Mouse (Mus musculus): ENCODE results near the gene Myh11.
"Not testable (repeated sequence)": the region's sequence is repeated elsewhere in the genome, so short reads cannot be mapped to it uniquely, and the experiment has no call there.

The Myh11 gene

DNA sequence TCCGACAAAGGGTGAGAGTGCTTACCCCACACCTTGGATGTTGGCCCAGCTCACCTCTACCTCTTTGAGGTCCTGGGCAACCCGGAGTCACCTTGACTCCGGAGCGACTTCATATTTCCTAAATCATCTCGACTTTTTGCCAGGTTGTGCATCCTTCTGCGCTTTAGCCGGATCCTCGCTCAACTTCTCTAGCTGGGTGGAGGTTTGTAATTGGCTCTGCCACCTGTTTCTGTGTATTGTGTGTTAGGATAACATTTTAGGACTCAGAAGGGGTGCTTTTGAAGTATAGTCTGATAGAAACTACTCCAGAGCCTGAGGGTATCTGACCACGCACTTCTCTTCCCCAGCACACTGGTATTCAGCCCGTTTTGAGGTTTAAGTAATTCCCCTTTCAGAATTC, 127.4 kb downstream of the Myh11 start:
- H3K36me3 ChIP-seq (ENCODE audit: control insufficient read depth, insufficient read depth, low read length, poor library complexity, severe bottlenecking): no peaks in the 10 kb centered on the region
- DNase-seq (ENCODE audit: low read depth, low spot score): no peak
- H3K27me3 ChIP-seq (ENCODE audit: control insufficient read depth, insufficient read depth, low read length, poor library complexity, severe bottlenecking): no peaks in the 10 kb centered on the region

DNA sequence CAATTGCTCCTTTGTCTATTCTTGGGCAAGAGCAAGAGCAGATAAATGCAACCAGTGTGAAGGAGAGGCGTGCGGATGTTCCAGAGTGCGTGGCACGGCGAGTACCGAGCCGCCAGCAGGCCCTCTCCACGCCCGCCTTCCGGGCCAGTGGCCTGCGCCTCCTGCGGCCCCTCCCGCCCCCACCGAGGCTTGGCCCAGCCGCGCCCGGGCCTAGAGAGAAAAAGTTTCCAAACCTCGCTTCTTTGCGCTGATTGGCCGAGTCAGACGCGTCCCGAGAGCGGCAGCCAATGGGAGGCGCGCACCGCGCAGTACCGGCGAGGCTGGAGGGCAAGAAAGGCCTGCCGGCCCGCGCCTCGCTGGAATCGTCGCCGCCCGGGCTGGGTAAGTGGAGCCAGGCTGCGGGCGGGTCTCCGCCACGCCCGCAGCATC, 128.2 kb downstream of the Myh11 start, which contains the start of the genes Nde1 and Marf1:
Gene Nde1, plus strand, starts transcription at position 288 of the 429 bp plus-strand sequence.
Gene Marf1, minus strand, starts transcription at position 364 of the 429 bp plus-strand sequence.
- Histone ChIP-seq H3K27me3 (ENCODE audit: control insufficient read depth, insufficient read depth, low read length, poor library complexity, severe bottlenecking) (no peaks in the 10 kb centered on the region), H3K36me3 (ENCODE audit: control insufficient read depth, insufficient read depth, low read length, poor library complexity, severe bottlenecking) (no peaks in the 10 kb centered on the region)
- peak; percentile 89 for DNase-seq (ENCODE audit: low read depth, low spot score)

DNA sequence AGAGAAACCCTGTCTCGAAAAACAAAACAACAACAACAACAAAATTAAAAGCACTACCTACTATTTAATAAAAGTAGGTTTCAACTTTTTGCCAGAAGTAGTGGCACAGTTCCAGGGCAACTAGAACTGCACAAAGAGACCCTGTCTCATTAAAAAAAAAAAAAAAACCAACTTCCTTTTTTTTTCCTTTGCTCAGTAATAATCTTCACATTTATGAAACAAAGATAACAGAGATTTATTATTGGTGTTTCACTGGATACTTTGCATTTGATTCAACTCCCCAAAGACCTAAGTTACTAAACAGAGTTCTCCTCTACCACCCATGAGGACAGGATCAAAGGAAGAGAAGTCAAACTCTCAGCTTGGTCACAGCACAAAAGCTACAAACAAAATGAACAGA, 130.2 kb downstream of the Myh11 start:
- H3K36me3 ChIP-seq (ENCODE audit: control insufficient read depth, insufficient read depth, low read length, poor library complexity, severe bottlenecking): 0 out of 2 replicates have a peak, but pooled peaks cover 2% of the 10 kb centered on the region
- no peak for DNase-seq (ENCODE audit: low read depth, low spot score)
- no peaks in the 10 kb centered on the region for H3K27me3 ChIP-seq (ENCODE audit: control insufficient read depth, insufficient read depth, low read length, poor library complexity, severe bottlenecking)

DNA sequence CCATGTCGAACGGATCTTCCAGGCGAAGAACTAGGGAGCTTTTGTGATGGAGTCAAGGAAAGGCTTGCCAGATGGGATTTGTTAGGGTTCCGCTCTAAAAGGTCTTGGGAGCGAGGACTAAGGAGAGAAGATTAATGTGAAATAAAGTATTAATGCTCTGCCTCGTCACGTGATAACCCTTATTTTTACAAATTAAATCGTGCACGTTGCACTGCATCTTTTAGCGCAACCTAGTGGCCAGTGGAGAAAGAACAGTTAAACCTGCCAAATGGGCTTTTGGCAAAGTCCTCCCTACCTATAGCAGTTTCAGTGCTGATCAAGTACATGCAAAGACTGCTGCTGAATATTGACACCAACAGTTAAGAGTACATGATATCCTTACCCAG, 131.4 kb downstream of the Myh11 start:
- no peaks in the 10 kb centered on the region for H3K27me3 ChIP-seq (ENCODE audit: control insufficient read depth, insufficient read depth, low read length, poor library complexity, severe bottlenecking)
- peak; percentile 86 for DNase-seq (ENCODE audit: low read depth, low spot score)
- H3K36me3 ChIP-seq (ENCODE audit: control insufficient read depth, insufficient read depth, low read length, poor library complexity, severe bottlenecking): 0 out of 2 replicates have a peak, but pooled peaks cover 2% of the 10 kb centered on the region

DNA sequence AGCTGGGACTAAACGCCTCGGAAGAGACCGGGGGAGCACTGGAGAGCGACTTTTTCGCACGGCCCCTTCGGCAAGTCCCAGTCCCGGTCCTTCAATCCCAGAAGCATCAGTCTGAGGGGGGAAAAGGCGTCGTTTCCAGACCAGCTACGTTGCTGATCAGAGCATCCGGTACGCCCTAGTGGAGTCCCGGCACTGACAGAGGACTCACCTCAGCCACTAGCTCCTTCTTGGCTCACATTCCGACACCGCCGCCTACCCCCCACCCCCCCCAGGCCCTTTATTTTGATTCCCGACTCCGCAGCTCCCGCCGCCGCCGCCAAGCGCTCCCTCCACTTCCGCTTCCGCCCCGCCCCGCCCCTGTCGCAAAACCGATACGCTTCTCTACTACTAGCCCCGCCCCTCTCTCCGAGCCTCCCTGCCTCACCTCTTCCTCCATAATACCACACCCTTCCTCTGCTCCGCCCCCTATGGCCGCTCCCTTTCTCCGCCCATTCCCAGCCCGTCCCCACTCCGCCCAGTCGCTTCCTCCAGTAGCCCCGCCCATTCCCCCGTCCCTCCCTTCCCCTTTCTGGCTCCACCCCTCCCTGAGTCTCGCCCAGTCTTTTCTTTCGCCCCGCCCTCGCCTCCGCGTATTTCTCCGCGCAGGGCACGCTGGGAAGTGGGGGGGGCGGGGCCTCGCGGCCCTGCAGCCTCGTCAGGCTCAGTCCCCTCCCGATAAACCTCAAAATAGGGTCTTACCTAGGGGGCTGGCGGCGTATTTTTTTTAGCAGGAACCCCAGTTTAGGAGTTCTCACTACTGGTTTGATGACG, 132.0 kb downstream of the Myh11 start:
- H3K27me3 ChIP-seq (ENCODE audit: control insufficient read depth, insufficient read depth, low read length, poor library complexity, severe bottlenecking): no peaks in the 10 kb centered on the region
- H3K36me3 ChIP-seq (ENCODE audit: control insufficient read depth, insufficient read depth, low read length, poor library complexity, severe bottlenecking): 0 out of 2 replicates have a peak, but pooled peaks cover 2% of the 10 kb centered on the region
- DNase-seq (ENCODE audit: low read depth, low spot score): peak; percentile 100

DNA sequence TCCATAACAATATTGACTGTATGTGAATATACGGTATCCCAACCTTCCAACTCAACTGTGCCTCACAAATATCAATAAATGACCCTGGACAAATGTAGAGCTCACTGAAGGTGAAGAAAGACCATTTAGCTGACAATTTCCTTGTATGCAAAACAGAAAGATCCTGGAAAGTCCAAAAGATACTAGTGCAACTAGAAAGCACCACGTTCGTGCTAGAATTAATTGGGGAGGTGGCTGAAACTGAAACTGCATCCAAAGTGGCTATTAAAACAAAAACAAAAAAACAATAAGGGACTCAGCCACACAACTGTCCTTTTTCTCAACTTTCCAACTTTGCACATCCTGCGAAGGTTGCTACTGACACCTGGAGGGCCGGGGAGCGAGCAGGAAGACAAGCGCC, 132.6 kb downstream of the Myh11 start:
- no peaks in the 10 kb centered on the region for H3K27me3 ChIP-seq (ENCODE audit: control insufficient read depth, insufficient read depth, low read length, poor library complexity, severe bottlenecking)
- no peak for DNase-seq (ENCODE audit: low read depth, low spot score)
- 0 out of 2 replicates have a peak, but pooled peaks cover 4% of the 10 kb centered on the region for H3K36me3 ChIP-seq (ENCODE audit: control insufficient read depth, insufficient read depth, low read length, poor library complexity, severe bottlenecking)

DNA sequence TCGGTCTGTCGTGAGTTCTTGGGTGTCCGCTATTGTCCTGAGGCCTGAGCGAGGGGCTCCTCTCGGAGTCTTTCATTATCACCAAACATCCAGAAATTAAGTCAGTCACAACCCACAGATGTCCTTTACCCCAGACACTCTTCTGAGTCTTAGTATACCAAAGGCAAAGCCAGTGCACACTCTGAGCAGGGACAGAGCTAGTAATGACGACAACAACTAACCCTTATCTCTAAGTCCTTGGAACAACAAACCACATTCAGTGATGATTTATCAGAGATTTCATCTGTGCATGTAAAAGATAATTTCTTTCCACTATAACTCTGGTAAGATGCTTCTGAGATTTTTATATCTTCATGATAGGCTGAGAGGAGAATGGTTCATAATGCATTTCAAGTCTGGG, 134.9 kb downstream of the Myh11 start:
- 0 out of 2 replicates have a peak, but pooled peaks cover 4% of the 10 kb centered on the region for H3K36me3 ChIP-seq (ENCODE audit: control insufficient read depth, insufficient read depth, low read length, poor library complexity, severe bottlenecking)
- no peaks in the 10 kb centered on the region for H3K27me3 ChIP-seq (ENCODE audit: control insufficient read depth, insufficient read depth, low read length, poor library complexity, severe bottlenecking)
- no peak for DNase-seq (ENCODE audit: low read depth, low spot score)

DNA sequence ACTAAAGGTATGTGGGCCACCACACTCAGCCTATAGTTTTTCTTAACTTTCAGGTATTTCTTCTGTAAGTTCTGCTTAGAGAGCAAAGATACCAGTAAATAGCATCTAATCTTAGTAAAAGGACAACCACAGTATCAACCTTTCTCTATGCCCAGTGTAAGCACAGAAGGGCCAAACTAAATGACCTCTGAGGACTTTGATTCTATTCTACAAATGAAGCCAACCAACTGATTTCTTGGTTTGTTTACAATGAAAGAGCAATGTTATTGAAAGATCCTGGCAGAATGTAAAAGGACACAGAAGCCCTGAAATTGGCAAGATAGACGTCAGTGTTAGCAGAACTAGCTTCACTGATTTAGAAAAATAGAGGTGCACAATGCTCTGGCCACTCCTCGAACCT, 135.5 kb downstream of the Myh11 start:
- DNase-seq (ENCODE audit: low read depth, low spot score); H3K27me3 ChIP-seq (ENCODE audit: control insufficient read depth, insufficient read depth, low read length, poor library complexity, severe bottlenecking); H3K36me3 ChIP-seq (ENCODE audit: control insufficient read depth, insufficient read depth, low read length, poor library complexity, severe bottlenecking): not testable (repeated sequence)

DNA sequence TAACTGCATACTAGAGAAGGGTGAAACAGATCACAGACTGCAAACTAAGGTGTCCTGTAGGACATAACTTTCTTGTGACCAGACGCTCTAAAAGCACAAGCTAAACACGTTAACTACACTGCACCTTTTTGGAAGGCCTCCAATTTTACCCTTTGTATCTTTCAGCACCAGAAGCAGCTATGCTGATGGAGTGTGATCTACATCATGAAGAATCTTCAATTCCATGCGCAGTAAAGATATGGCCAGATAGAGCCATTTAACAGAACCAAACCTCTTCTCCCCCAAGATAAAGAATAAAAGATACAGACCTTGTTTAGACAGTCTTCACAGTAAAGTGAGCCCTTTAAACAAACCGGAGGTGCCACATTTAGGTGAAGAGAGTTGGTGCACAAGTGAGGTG, 139.5 kb downstream of the Myh11 start:
- Histone ChIP-seq H3K36me3 (ENCODE audit: control insufficient read depth, insufficient read depth, low read length, poor library complexity, severe bottlenecking) (peaks cover 20% of the 10 kb centered on the region), H3K27me3 (ENCODE audit: control insufficient read depth, insufficient read depth, low read length, poor library complexity, severe bottlenecking) (no peaks in the 10 kb centered on the region)
- DNase-seq (ENCODE audit: low read depth, low spot score): no peak

DNA sequence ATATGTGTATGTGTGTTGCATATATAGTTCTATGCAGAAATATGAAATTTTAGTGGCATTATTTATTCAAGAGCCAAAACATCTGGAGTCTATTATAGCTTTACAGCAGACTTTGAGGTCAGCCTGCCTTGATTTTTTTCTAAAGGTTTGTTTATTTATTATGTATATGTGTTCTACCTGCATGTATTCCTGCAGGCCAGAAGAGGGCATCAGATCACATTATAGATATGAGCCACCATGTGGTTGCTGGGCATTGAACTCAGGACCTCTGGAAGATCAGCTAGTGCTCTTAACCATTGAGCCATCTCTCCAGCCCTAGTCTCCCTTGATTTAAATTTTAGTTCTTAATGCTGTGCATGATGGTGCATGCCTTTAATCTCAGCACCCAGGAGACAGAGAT, 143.5 kb downstream of the Myh11 start:
- Histone ChIP-seq H3K27me3 (ENCODE audit: control insufficient read depth, insufficient read depth, low read length, poor library complexity, severe bottlenecking) (no peaks in the 10 kb centered on the region), H3K36me3 (ENCODE audit: control insufficient read depth, insufficient read depth, low read length, poor library complexity, severe bottlenecking) (peaks cover 33% of the 10 kb centered on the region)
- DNase-seq (ENCODE audit: low read depth, low spot score): peak; percentile 28

Data from splenic B cell, adult 2 months (primary cell).